8 mouse cellular contexts compared by ENCODE assay signal in the genomic region with DNA sequence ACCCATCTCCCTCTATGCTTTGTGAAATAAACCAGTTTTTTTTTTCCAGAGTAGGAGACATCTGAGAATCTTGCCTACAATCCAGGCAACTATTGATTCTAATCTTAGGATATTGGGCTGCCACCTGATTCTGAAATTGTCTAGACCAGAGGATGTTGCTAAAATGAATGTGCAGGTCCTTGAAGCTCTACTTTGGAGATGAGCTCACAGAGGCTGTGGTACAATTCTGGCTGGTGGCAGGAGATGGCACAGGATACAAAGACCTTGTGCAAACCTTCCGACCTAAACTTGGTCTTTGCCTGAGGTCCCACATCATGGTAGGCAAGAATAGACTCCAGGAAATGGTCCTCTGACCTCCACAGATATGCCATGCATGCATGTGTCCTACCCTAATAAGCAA. TPM values are rescaled to one million over a fixed set of nuclear protein-coding genes. Genes with fewer than 3 reads are reported as not detected.
A peak's percentile ranks its signal among the peaks of the same experiment; 100 is the strongest.
DNase-seq lines count a peak whose midpoint lies in the region; ATAC-seq and TF ChIP-seq lines count a peak whose summit lies in the region.
"Had no signal": no experiment of that assay in that cellular context is flagged by ENCODE, and none has a peak within 500 bp of the region (broad histone marks: within the 10 kb centered on the region; RNA-seq: fewer than 3 reads in every experiment).

No protein-coding gene starts in this region.

- TF ChIP-seq CTCF in hindbrain, postnatal 0 days (IDR thresholded peaks at IDR 0.05; ENCODE audit: low read depth), result no peak

- H3K36me3 ChIP-seq in hindbrain, embryonic 11.5 days (ENCODE audit: control insufficient read depth, insufficient read depth, low read length), result no peaks in the 10 kb centered on the region
- no peaks in the 10 kb centered on the region for H3K36me3 ChIP-seq in hindbrain, postnatal 0 days (ENCODE audit: insufficient read depth, low read length)
- peaks cover 70% of the 10 kb centered on the region for H3K36me3 ChIP-seq in liver, embryonic 12.5 days

- H3K4me1 ChIP-seq in hindbrain, embryonic 11.5 days (replicated peaks; ENCODE audit: control insufficient read depth, insufficient read depth, low read length), result peaks cover 2% of the 10 kb centered on the region
- peaks cover 6% of the 10 kb centered on the region; the same call in 1 of the 2 replicates for H3K4me1 ChIP-seq in hindbrain, postnatal 0 days (ENCODE audit: insufficient read depth, low read length)
- peaks cover 64% of the 10 kb centered on the region for H3K4me1 ChIP-seq in liver, embryonic 12.5 days

- no peak for DNase-seq in hindbrain, embryonic 11.5 days (ENCODE audit: low spot score)
- no peak for DNase-seq in hindbrain, postnatal 0 days (ENCODE audit: low spot score)
- peak; percentile 37 for DNase-seq in 3T3-L1 (ENCODE audit: low read depth, low spot score)
- DNase-seq in T-cell, adult 2 months (ENCODE audit: low spot score), result no peak
- no peak for DNase-seq in spleen, postnatal 10 days (ENCODE audit: low spot score in 2 of 2)

- H3K27me3 ChIP-seq in hindbrain, embryonic 11.5 days (ENCODE audit: control insufficient read depth, insufficient read depth, low read length), result peaks cover 7% of the 10 kb centered on the region
- no peaks in the 10 kb centered on the region for H3K27me3 ChIP-seq in hindbrain, postnatal 0 days (ENCODE audit: insufficient read depth, low read length)
- peaks cover 6% of the 10 kb centered on the region; the same call in 1 of the 2 replicates for H3K27me3 ChIP-seq in liver, embryonic 12.5 days (replicated peaks)

- 92% methylated on average over 1 of the region's 1 CpGs for WGBS in hindbrain, embryonic 11.5 days
- WGBS in hindbrain, postnatal 0 days, result 91% methylated on average over 1 of the region's 1 CpGs
- 44% methylated on average over 1 of the region's 1 CpGs for WGBS in liver, embryonic 12.5 days (ENCODE audit: insufficient replicate concordance)

- H3K9me3 ChIP-seq in hindbrain, embryonic 11.5 days (ENCODE audit: control insufficient read depth, low read length), result no peaks in the 10 kb centered on the region
- no peaks in the 10 kb centered on the region for H3K9me3 ChIP-seq in hindbrain, postnatal 0 days (ENCODE audit: low read length)
- peaks cover 3% of the 10 kb centered on the region for H3K9me3 ChIP-seq in liver, embryonic 12.5 days (replicated peaks)

- no peak overlapping the region for H3K27ac ChIP-seq in hindbrain, embryonic 11.5 days (ENCODE audit: low read depth, low read length)
- H3K27ac ChIP-seq in hindbrain, postnatal 0 days, result no peak overlapping the region
- H3K27ac ChIP-seq in liver, embryonic 12.5 days, result peak overlapping the region; percentile 57; the same call in 1 of the 2 replicates

- 0 out of 2 replicates have a peak, but pooled peaks have one; percentile 0 for ATAC-seq in hindbrain, embryonic 11.5 days (ENCODE audit: low FRiP score)
- no peak for ATAC-seq in hindbrain, postnatal 0 days
- ATAC-seq in CD4-positive, CD25-positive, alpha-beta regulatory T cell, adult 4 months, result peak; percentile 16
- no peak for ATAC-seq in liver, embryonic 12.5 days

- H3K4me2 ChIP-seq in hindbrain, embryonic 11.5 days (replicated peaks; ENCODE audit: low read depth, low read length), result no peak overlapping the region
- no peak overlapping the region for H3K4me2 ChIP-seq in hindbrain, postnatal 0 days (ENCODE audit: low read depth, low read length)
- peak overlapping the region; percentile 92 for H3K4me2 ChIP-seq in liver, embryonic 12.5 days

- no peak overlapping the region for H3K9ac ChIP-seq in hindbrain, embryonic 11.5 days (ENCODE audit: low read depth, low read length)
- H3K9ac ChIP-seq in hindbrain, postnatal 0 days (replicated peaks; ENCODE audit: low read length), result no peak overlapping the region
- H3K9ac ChIP-seq in liver, embryonic 12.5 days, result peak overlapping the region; percentile 87; the same call in 1 of the 2 replicates

- H3K4me3 ChIP-seq in hindbrain, embryonic 11.5 days (ENCODE audit: low read depth, low read length), result no peak overlapping the region
- no peak overlapping the region for H3K4me3 ChIP-seq in hindbrain, postnatal 0 days (ENCODE audit: low read length)
- H3K4me3 ChIP-seq in liver, embryonic 12.5 days, result no peak overlapping the region

RNA-seq across cellular contexts. Expression of a gene that starts 0.7 kb away (rescaled TPM):
- 2.6 TPM in 2 replicates for polyA plus RNA-seq in hindbrain, embryonic 11.5 days (2014; fragmentation: Nextera tagmentation; extraction: Ambion mirVana)
- total RNA-seq in hindbrain, postnatal 0 days (2014; rRNA removed), result 11.6 and 19.1 TPM in 2 replicates
- polyA plus RNA-seq in hindbrain, postnatal 0 days (2015; fragmentation: Nextera tagmentation; extraction: Ambion mirVana), result 2.3 and 2.4 TPM in 2 replicates
- 10 to 100 TPM; 11.4 to 16.4 TPM for polyA plus RNA-seq in CD4-positive, CD25-positive, alpha-beta regulatory T cell, adult 4 months (2017; shearing (Covaris generic))
- 10.5 and 12.1 TPM in 2 replicates for polyA plus RNA-seq in liver, embryonic 12.5 days (2016; fragmentation: Nextera tagmentation; extraction: Ambion mirVana)

RNA-seq across cellular contexts. Expression of a gene that starts 7.3 kb away (rescaled TPM):
- polyA plus RNA-seq in hindbrain, embryonic 11.5 days (2014; fragmentation: Nextera tagmentation; extraction: Ambion mirVana), result 180 and 221 TPM in 2 replicates
- 17.2 and 17.9 TPM in 2 replicates for total RNA-seq in hindbrain, postnatal 0 days (2014; rRNA removed)
- polyA plus RNA-seq in hindbrain, postnatal 0 days (2015; fragmentation: Nextera tagmentation; extraction: Ambion mirVana), result 15.0 and 16.4 TPM in 2 replicates
- 100 to 1,000 TPM; 904 to 969 TPM for polyA plus RNA-seq in CD4-positive, CD25-positive, alpha-beta regulatory T cell, adult 4 months (2017; shearing (Covaris generic))
- 68.2 and 75.4 TPM in 2 replicates for polyA plus RNA-seq in liver, embryonic 12.5 days (2016; fragmentation: Nextera tagmentation; extraction: Ambion mirVana)

RNA-seq across cellular contexts. Expression of a gene that starts 11.5 kb away (rescaled TPM):
- 14.6 and 16.1 TPM in 2 replicates for polyA plus RNA-seq in hindbrain, embryonic 11.5 days (2014; fragmentation: Nextera tagmentation; extraction: Ambion mirVana)
- 161 and 179 TPM in 2 replicates for total RNA-seq in hindbrain, postnatal 0 days (2014; rRNA removed)
- polyA plus RNA-seq in hindbrain, postnatal 0 days (2015; fragmentation: Nextera tagmentation; extraction: Ambion mirVana), result 25.6 and 27.1 TPM in 2 replicates
- 1 to 10 TPM; 1.2 to 2.5 TPM for polyA plus RNA-seq in CD4-positive, CD25-positive, alpha-beta regulatory T cell, adult 4 months (2017; shearing (Covaris generic))
- polyA plus RNA-seq in liver, embryonic 12.5 days (2016; fragmentation: Nextera tagmentation; extraction: Ambion mirVana), result 17.2 and 17.5 TPM in 2 replicates

RNA-seq across cellular contexts. Expression of a gene that starts 20.8 kb away (rescaled TPM):
- 4.1 and 4.3 TPM in 2 replicates for polyA plus RNA-seq in hindbrain, embryonic 11.5 days (2014; fragmentation: Nextera tagmentation; extraction: Ambion mirVana)
- 2.9 and 3.3 TPM in 2 replicates for total RNA-seq in hindbrain, postnatal 0 days (2014; rRNA removed)
- 1.7 and 1.8 TPM in 2 replicates for polyA plus RNA-seq in hindbrain, postnatal 0 days (2015; fragmentation: Nextera tagmentation; extraction: Ambion mirVana)
- polyA plus RNA-seq in CD4-positive, CD25-positive, alpha-beta regulatory T cell, adult 4 months (2017; shearing (Covaris generic)), result 100 to 1,000 TPM; 233 to 369 TPM
- 22.3 and 22.8 TPM in 2 replicates for polyA plus RNA-seq in liver, embryonic 12.5 days (2016; fragmentation: Nextera tagmentation; extraction: Ambion mirVana)

RNA-seq across cellular contexts. Expression of a gene that starts 25.1 kb away (rescaled TPM):
- polyA plus RNA-seq in hindbrain, embryonic 11.5 days (2014; fragmentation: Nextera tagmentation; extraction: Ambion mirVana), result 0.29 and 0.49 TPM in 2 replicates
- 0.68 and 0.97 TPM in 2 replicates for total RNA-seq in hindbrain, postnatal 0 days (2014; rRNA removed)
- 0.20 and 0.51 TPM in 2 replicates for polyA plus RNA-seq in hindbrain, postnatal 0 days (2015; fragmentation: Nextera tagmentation; extraction: Ambion mirVana)
- under 1 TPM in 1 of 2 experiments, not detected in 1; 0.58 TPM for polyA plus RNA-seq in CD4-positive, CD25-positive, alpha-beta regulatory T cell, adult 4 months (2017; shearing (Covaris generic))
- polyA plus RNA-seq in liver, embryonic 12.5 days (2016; fragmentation: Nextera tagmentation; extraction: Ambion mirVana), result 0.14 TPM in 2 replicates
- total RNA-seq: gastrocnemius, postnatal 25 days had no signal

Comparison
In these comparisons a context has a peak if more than half of its experiments do, and no peak if none do; other contexts are left out.
1. ATAC-seq: peak in hindbrain, embryonic 11.5 days (single experiment) and CD4-positive, CD25-positive, alpha-beta regulatory T cell, adult 4 months (single experiment); none in hindbrain, postnatal 0 days (single experiment) and liver, embryonic 12.5 days (single experiment).